Mouse (Mus musculus) embryonic facial prominence, embryonic 14.5 days (tissue): ENCODE data around the gene Rcor1. TPM values are rescaled to one million over a fixed set of nuclear protein-coding genes. Genes with fewer than 3 reads are reported as not detected.

Experiments
- ATAC-seq: fragments of 200-750 bp; cut with Nextera tagmentation; 2 replicates; pipeline ENCODE4 v1.8.0; 2017; ENCODE audit warnings: low read depth, moderate number of reproducible peaks, moderate TSS enrichment
- DNase-seq: peaks from one replicate; pipeline ENCODE4 v3.0.0-alpha.2; 2015; ENCODE audit warnings: low spot score
- H3K27ac ChIP-seq: fragments of 300-500 bp; sonication (generic); replicated peaks from 2 replicates; pipeline ENCODE4 v1.5.1; 2014; ENCODE audit warnings: low read depth, mild to moderate bottlenecking, low read length, moderate library complexity
- H3K27me3 ChIP-seq: fragments of 300-500 bp; sonication (generic); replicated peaks from 2 replicates; pipeline ENCODE4 v1.6.1; 2014; ENCODE audit warnings: low read length; ENCODE audit not compliant: control insufficient read depth, insufficient read depth
- H3K36me3 ChIP-seq: fragments of 300-500 bp; sonication (generic); 2 replicates; pipeline ENCODE4 v1.6.1; 2014; ENCODE audit warnings: low read length, mixed read lengths; ENCODE audit not compliant: control insufficient read depth, insufficient read depth
- H3K4me1 ChIP-seq: fragments of 300-500 bp; sonication (generic); 2 replicates; pipeline ENCODE4 v1.6.1; 2014; ENCODE audit warnings: antibody characterized with exemption, low read length; ENCODE audit not compliant: control insufficient read depth, insufficient read depth
- H3K4me2 ChIP-seq: fragments of 300-500 bp; sonication (generic); 2 replicates; pipeline ENCODE4 v1.6.1; 2014; ENCODE audit warnings: low read depth, mild to moderate bottlenecking, low read length, moderate library complexity, mixed read lengths
- H3K4me3 ChIP-seq: fragments of 300-500 bp; sonication (generic); 2 replicates; pipeline ENCODE4 v1.5.1; 2014; ENCODE audit warnings: low read depth, mild to moderate bottlenecking, low read length
- H3K9ac ChIP-seq: fragments of 300-500 bp; sonication (generic); 2 replicates; pipeline ENCODE4 v1.6.1; 2014; ENCODE audit warnings: low read depth, mild to moderate bottlenecking, low read length, moderate library complexity, mixed read lengths
- H3K9me3 ChIP-seq: fragments of 300-500 bp; sonication (generic); 2 replicates; pipeline ENCODE4 v1.6.1; 2016; ENCODE audit warnings: low read length; ENCODE audit not compliant: control insufficient read depth
- WGBS: fragments of 180-500 bp; shearing (Covaris S2); extraction: QIAGEN DNeasy Blood & Tissue Kit; methylation state at CpG from one replicate; pipeline ENCODE4 v1.1.7; 2014; 5-methylcytosine and 5-hydroxymethylcytosine counted together
- polyA plus RNA-seq: library from polyadenylated mRNA; unstranded; fragments of >200 nt; fragmentation: Nextera tagmentation; extraction: Ambion mirVana; gene quantifications from 2 replicates; pipeline ENCODE4 v1.2.1, GENCODE M21; 2014

Gene Rcor1
- polyA plus RNA-seq, 1 experiment from 2014 or later, result 18.0 TPM

DNA sequence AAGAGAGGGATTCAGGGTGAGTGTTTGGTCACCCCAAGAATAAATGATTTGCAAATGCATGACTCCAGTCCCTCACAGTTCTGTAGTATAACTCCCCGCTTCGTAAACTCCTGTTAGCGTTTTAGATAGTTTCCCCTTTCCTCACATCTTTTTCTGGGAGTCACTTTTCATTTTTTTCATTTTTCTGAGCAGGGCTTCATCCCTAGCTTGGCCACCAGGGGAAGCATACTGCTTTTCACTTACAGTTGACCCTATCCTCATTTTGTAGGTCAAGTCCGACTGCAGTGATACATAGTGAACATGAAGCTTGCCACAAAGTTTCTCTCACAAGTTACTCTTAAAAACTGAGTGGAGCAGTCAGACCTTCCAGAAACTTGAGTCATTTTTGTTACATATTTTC is 2.0 kb downstream of the Rcor1 start:
- DNase-seq (peak; percentile 48), ATAC-seq (no peak)
- no peaks in the 10 kb centered on the region for H3K9me3 ChIP-seq
- H3K9ac ChIP-seq, result peak overlapping the region; percentile 96; the same call in 1 of the 2 replicates
- H3K4me2 ChIP-seq, result peak overlapping the region; percentile 90
- H3K36me3 ChIP-seq, result peaks cover 22% of the 10 kb centered on the region
- peaks cover 20% of the 10 kb centered on the region; the same call in 1 of the 2 replicates for H3K4me1 ChIP-seq
- H3K27ac ChIP-seq, result peak overlapping the region; percentile 58
- no peaks in the 10 kb centered on the region for H3K27me3 ChIP-seq
- H3K4me3 ChIP-seq, result peak overlapping the region; percentile 100
- 14% methylated on average over 4 of the region's 4 CpGs for WGBS

DNA sequence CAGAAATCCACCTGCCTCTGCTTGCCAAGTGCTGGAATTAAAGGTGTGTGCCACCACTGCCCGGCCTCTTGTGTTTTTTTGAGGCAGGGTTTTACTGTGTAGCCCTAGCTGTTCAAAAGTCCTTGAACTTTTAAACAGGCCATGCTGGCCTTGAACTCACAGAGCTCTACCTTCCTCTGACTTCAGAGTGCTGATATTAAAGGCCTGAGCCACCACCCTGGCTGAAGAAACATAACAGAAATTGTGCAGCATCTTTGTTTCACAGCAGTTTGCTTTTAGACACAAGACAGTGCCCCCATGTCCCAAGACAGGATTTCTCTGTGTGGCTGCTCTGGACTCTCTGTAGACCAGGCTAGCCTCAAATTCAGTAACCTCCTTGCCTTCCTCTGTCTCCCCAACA is 3.2 kb downstream of the Rcor1 start:
- no peak overlapping the region for H3K9ac ChIP-seq
- DNase-seq, result no peak
- peaks cover 22% of the 10 kb centered on the region for H3K36me3 ChIP-seq
- no peak overlapping the region for H3K4me2 ChIP-seq
- no peak overlapping the region for H3K4me3 ChIP-seq
- H3K27ac ChIP-seq, result no peak overlapping the region
- no peak for ATAC-seq
- 92% methylated on average over 1 of the region's 1 CpGs for WGBS
- H3K27me3 ChIP-seq, result no peaks in the 10 kb centered on the region
- no peaks in the 10 kb centered on the region for H3K9me3 ChIP-seq
- peaks cover 17% of the 10 kb centered on the region; the same call in 1 of the 2 replicates for H3K4me1 ChIP-seq

DNA sequence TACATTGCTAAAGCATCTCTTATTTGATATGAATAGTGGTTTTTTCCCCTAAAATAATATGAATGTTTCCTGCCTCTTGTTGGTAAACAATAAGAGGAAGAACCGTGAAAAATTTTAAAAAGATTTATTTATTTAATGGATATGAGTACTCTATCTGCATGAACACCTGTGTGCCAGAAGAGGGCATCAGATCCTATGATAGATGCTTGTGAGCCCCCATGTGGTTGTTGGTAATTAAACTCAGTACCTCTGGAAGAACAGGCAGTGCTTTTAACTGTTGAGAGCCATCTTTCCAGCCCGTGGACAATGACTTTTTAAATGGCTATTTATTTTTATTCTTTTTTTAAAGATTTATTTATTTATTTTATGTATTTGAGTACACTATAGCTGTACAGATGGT is 5.7 kb downstream of the Rcor1 start:
- Histone ChIP-seq H3K4me1 (peaks cover 11% of the 10 kb centered on the region; the same call in 1 of the 2 replicates), H3K27ac (no peak overlapping the region), H3K9ac (no peak overlapping the region), H3K36me3 (peaks cover 22% of the 10 kb centered on the region), H3K4me3 (no peak overlapping the region), H3K9me3 (no peaks in the 10 kb centered on the region), H3K4me2 (no peak overlapping the region), H3K27me3 (no peaks in the 10 kb centered on the region)
- DNase-seq (no peak), ATAC-seq (no peak)
- 88% methylated on average over 2 of the region's 2 CpGs for WGBS

DNA sequence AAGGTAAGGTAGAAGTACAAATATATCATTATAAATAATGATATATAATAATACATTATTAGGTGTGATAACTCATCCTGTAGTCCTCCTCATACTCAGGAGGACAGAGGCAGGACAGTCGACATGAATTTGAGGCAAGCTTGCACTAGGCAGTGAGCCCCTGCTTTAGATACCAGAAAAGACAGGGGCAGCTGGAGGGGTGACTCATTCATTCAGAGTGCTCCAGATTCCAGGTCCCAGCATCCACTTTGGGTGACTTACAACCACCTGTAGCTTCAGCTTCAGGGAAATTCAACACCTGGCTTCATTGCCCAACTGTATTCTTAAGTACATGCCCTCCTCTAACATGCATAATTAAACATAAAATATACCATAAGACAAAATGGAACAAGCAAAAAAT is 7.7 kb downstream of the Rcor1 start:
- no peaks in the 10 kb centered on the region for H3K27me3 ChIP-seq
- no peak overlapping the region for H3K4me3 ChIP-seq
- no peak for ATAC-seq
- H3K4me2 ChIP-seq, result no peak overlapping the region
- H3K4me1 ChIP-seq, result peaks cover 4% of the 10 kb centered on the region; the same call in 1 of the 2 replicates
- peaks cover 31% of the 10 kb centered on the region for H3K36me3 ChIP-seq
- H3K9ac ChIP-seq, result no peak overlapping the region
- 88% methylated on average over 1 of the region's 1 CpGs for WGBS
- no peaks in the 10 kb centered on the region for H3K9me3 ChIP-seq
- no peak for DNase-seq
- H3K27ac ChIP-seq, result no peak overlapping the region

DNA sequence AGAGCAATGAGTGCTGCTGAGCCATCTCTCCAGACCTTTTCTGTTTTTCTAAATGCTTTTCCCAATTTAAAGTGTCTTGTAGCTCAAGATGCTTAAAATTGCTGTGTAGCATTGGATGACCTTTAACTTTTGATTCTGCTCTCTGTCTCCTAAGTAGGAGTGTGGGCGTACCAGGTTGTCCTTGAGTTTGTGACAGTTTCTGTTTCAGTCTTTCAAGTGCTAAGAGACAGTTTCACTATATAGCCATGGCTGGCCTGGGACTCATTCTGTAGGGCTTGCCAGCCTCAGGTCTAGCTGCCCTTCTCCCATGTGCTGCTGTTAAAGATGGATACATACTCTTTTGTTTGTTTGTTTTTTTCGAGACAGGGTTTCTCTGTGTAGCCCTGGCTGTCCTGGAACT is 9.1 kb downstream of the Rcor1 start:
- H3K4me3 ChIP-seq, result no peak overlapping the region
- DNase-seq (no peak), ATAC-seq (no peak)
- no peak overlapping the region for H3K9ac ChIP-seq
- no peak overlapping the region for H3K27ac ChIP-seq
- H3K9me3 ChIP-seq, result no peaks in the 10 kb centered on the region
- H3K27me3 ChIP-seq, result no peaks in the 10 kb centered on the region
- H3K4me2 ChIP-seq, result no peak overlapping the region
- 86% methylated on average over 2 of the region's 2 CpGs for WGBS
- peaks cover 27% of the 10 kb centered on the region for H3K36me3 ChIP-seq
- peaks cover 4% of the 10 kb centered on the region; the same call in 1 of the 2 replicates for H3K4me1 ChIP-seq

DNA sequence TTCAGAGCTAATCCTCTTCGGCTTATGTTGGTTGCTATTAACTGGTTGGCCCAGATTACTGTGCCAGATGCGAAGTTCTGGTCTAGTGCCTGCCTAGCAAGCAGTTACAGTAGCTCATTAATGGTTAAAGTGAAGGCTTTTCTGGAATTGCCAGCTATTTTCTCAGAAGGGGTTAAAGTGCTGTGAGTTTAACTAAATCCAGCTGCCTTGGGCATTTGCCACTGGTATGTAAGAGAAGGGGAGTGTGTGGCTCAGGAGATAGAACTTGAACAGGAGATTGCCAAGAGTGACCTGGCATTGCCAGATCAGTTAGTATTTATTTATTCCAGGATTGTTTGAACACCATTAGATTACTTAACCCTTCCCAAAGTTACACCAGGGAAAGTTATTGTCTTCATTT is 11.1 kb downstream of the Rcor1 start:
- 82% methylated on average over 2 of the region's 2 CpGs for WGBS
- Histone ChIP-seq H3K27me3 (no peaks in the 10 kb centered on the region), H3K4me2 (no peak overlapping the region), H3K9me3 (no peaks in the 10 kb centered on the region), H3K36me3 (peaks cover 16% of the 10 kb centered on the region), H3K4me1 (peaks cover 4% of the 10 kb centered on the region; the same call in 1 of the 2 replicates), H3K4me3 (no peak overlapping the region), H3K27ac (no peak overlapping the region), H3K9ac (no peak overlapping the region; the same call in 1 of the 2 replicates)
- ATAC-seq (no peak), DNase-seq (peak; percentile 44)

DNA sequence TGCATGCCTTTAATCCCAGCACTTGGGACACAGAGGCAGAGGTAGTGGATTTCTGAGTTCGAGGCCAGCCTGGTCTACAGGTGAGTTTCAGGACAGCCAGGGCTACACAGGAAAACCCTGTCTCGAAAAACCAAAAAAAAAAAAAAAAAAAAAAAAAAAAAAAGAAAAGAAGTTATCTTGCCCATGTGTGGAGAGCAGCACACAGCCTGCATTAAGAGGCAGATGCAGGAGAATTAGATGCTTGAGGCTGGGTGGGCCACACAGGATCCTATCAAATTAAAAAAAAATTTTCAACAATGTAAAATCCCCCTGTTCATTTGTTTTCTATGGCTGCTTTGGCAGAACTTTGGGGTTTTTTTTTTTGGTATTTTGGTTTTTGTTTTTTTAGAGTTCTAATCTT is 24.2 kb downstream of the Rcor1 start:
- Histone ChIP-seq H3K4me2 (no peak overlapping the region), H3K36me3 (peaks cover 17% of the 10 kb centered on the region), H3K27me3 (no peaks in the 10 kb centered on the region), H3K9ac (no peak overlapping the region), H3K9me3 (no peaks in the 10 kb centered on the region), H3K4me3 (no peak overlapping the region), H3K4me1 (no peaks in the 10 kb centered on the region), H3K27ac (no peak overlapping the region)
- no peak for DNase-seq
- no peak for ATAC-seq
- 82% methylated on average over 2 of the region's 2 CpGs for WGBS

DNA sequence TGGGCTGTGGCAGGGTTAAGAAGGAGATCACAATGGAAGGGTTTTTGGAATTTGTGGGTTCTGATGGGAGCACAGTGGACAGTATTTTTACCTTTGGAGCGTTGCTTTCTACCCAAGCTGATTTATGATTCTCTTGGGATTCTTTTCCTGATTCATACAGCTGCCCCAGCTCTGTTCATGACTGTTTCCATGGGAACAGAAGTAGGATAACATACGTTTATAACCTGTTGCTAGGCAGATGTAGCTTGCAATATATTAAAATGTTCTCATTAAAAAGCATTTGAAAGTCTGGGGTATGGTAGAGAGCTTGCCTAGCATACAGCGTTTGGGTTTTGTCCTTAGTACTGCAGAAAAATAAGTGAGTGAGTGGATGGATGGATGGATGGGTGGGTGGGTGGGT is 25.1 kb downstream of the Rcor1 start:
- 81% methylated on average over 3 of the region's 3 CpGs for whole genome bisulfite sequencing
- Histone ChIP-seq H3K27ac (no peak overlapping the region), H3K4me2 (no peak overlapping the region), H3K4me3 (no peak overlapping the region), H3K4me1 (no peaks in the 10 kb centered on the region), H3K36me3 (peaks cover 10% of the 10 kb centered on the region; the same call in 1 of the 2 replicates), H3K27me3 (no peaks in the 10 kb centered on the region), H3K9ac (no peak overlapping the region), H3K9me3 (no peaks in the 10 kb centered on the region)
- ATAC-seq (no peak), DNase-seq (no peak)

DNA sequence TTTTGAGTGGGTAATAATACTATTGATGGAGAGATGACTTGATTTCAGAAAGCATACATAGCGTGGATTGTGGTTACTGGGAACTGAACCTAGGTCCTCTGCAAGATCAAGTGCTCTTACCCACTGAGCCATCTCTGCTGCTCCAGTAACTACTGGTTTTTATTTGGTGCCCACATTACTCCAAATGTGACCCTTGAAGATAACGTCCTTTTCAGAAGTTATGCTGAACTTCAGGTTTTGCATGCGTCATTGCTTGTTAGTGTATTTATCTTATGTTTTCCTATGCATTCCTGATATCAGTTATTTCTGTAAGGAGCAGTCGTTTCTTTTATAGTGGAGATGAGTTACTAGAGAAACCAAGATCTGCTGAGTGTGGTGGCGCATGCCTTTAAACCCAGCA is 26.2 kb downstream of the Rcor1 start:
- Histone ChIP-seq H3K4me2 (no peak overlapping the region), H3K36me3 (0 out of 2 replicates have a peak, but pooled peaks cover 6% of the 10 kb centered on the region), H3K4me3 (no peak overlapping the region), H3K9me3 (no peaks in the 10 kb centered on the region), H3K4me1 (no peaks in the 10 kb centered on the region), H3K27me3 (no peaks in the 10 kb centered on the region), H3K9ac (no peak overlapping the region), H3K27ac (no peak overlapping the region)
- DNase-seq (no peak), ATAC-seq (no peak)
- 91% methylated on average over 5 of the region's 5 CpGs for WGBS
